Comparison of ENCODE assay signal across 11 mouse cellular contexts in the genomic region with DNA sequence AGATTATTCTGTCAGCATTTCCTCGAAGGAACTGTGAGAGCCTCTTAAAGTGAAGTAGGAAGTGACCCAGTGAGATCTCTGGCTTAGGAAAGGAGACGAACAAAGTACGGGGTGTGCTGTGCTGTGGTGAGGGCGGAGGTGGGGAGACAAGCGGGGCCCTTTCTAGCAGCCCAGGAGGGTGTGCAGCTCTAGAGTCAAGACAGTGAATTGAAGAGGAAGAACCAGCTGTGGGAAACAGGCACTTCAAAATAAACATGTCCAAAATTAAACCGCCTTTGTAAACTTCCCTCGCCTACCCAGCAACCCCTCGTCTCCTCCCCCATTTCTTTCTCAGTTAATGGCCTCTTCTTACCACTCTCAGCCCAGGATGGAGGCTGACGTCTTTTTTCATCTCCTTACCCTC.
A peak's percentile ranks its signal among the peaks of the same experiment; 100 is the strongest.
DNase-seq lines count a peak whose midpoint lies in the region; ATAC-seq and TF ChIP-seq lines count a peak whose summit lies in the region.
"Had no signal": no experiment of that assay in that cellular context is flagged by ENCODE, and none has a peak within 500 bp of the region (broad histone marks: within the 10 kb centered on the region; RNA-seq: fewer than 3 reads in every experiment).

No protein-coding gene starts in this region.

- no peaks in the 10 kb centered on the region for H3K9me3 ChIP-seq in hindbrain, embryonic 10.5 days
- H3K9me3 ChIP-seq in hindbrain, embryonic 16.5 days (ENCODE audit: control insufficient read depth, low read length) = no peaks in the 10 kb centered on the region
- no peaks in the 10 kb centered on the region for H3K9me3 ChIP-seq in midbrain, embryonic 11.5 days (ENCODE audit: control insufficient read depth, low read length)
- no peaks in the 10 kb centered on the region for H3K9me3 ChIP-seq in midbrain, embryonic 13.5 days
- no peaks in the 10 kb centered on the region for H3K9me3 ChIP-seq in limb, embryonic 10.5 days (replicated peaks)
- H3K9me3 ChIP-seq in stomach, postnatal 0 days (ENCODE audit: control insufficient read depth, low read length) = no peaks in the 10 kb centered on the region

- ATAC-seq in hindbrain, embryonic 16.5 days = no peak; the same call in 1 of the 2 replicates
- no peak for ATAC-seq in midbrain, embryonic 11.5 days (ENCODE audit: low FRiP score)
- ATAC-seq in midbrain, embryonic 13.5 days = no peak
- no peak for ATAC-seq in stomach, postnatal 0 days (ENCODE audit: low FRiP score, low TSS enrichment)

- no peak for DNase-seq in hindbrain, embryonic 10.5 days (ENCODE audit: low spot score)
- peak; percentile 73 for DNase-seq in midbrain, embryonic 11.5 days (ENCODE audit: low spot score, missing footprints)
- no peak for DNase-seq in limb, embryonic 10.5 days (ENCODE audit: low spot score)
- no peak for DNase-seq in stomach, postnatal 0 days (ENCODE audit: low spot score)
- DNase-seq in cerebellum, adult 8-10 months = no peak
- DNase-seq in adrenal gland, adult 8-10 months = no peak
- DNase-seq: embryo, embryonic 11 days; thymus, postnatal 36 days had no signal

- no peak for TF ChIP-seq EP300 in stomach, postnatal 0 days (optimal IDR thresholded peaks at IDR 0.05)

- no peaks in the 10 kb centered on the region for H3K27me3 ChIP-seq in hindbrain, embryonic 10.5 days (ENCODE audit: insufficient read depth, poor library complexity, severe bottlenecking)
- H3K27me3 ChIP-seq in hindbrain, embryonic 16.5 days (replicated peaks; ENCODE audit: control insufficient read depth, insufficient read depth, low read length) = no peaks in the 10 kb centered on the region
- H3K27me3 ChIP-seq in midbrain, embryonic 11.5 days (ENCODE audit: control insufficient read depth, insufficient read depth, low read length) = no peaks in the 10 kb centered on the region
- H3K27me3 ChIP-seq in midbrain, embryonic 13.5 days = no peaks in the 10 kb centered on the region
- H3K27me3 ChIP-seq in limb, embryonic 10.5 days (ENCODE audit: low read depth, poor library complexity, severe bottlenecking) = no peaks in the 10 kb centered on the region
- no peaks in the 10 kb centered on the region for H3K27me3 ChIP-seq in stomach, postnatal 0 days (ENCODE audit: control insufficient read depth, insufficient read depth, low read length)

- H3K9ac ChIP-seq in hindbrain, embryonic 16.5 days (ENCODE audit: low read depth, low read length) = no peak overlapping the region
- no peak overlapping the region for H3K9ac ChIP-seq in midbrain, embryonic 11.5 days (ENCODE audit: low read length)
- H3K9ac ChIP-seq in midbrain, embryonic 13.5 days (replicated peaks) = no peak overlapping the region
- no peak overlapping the region for H3K9ac ChIP-seq in stomach, postnatal 0 days (ENCODE audit: low read length)

- 65% methylated on average over 9 of the region's 9 CpGs for WGBS in hindbrain, embryonic 10.5 days
- WGBS in hindbrain, embryonic 16.5 days = 67% methylated on average over 9 of the region's 9 CpGs
- WGBS in midbrain, embryonic 11.5 days = 65% methylated on average over 9 of the region's 9 CpGs
- WGBS in midbrain, embryonic 13.5 days = 71% methylated on average over 9 of the region's 9 CpGs
- WGBS in limb, embryonic 10.5 days = 77% methylated on average over 9 of the region's 9 CpGs
- WGBS in stomach, postnatal 0 days = 24% methylated on average over 9 of the region's 9 CpGs

- no peak for TF ChIP-seq CTCF in stomach, postnatal 0 days (IDR thresholded peaks at IDR 0.05; ENCODE audit: low read depth)

- peaks cover 22% of the 10 kb centered on the region for H3K4me1 ChIP-seq in hindbrain, embryonic 10.5 days (replicated peaks)
- no peaks in the 10 kb centered on the region; the same call in 1 of the 2 replicates for H3K4me1 ChIP-seq in hindbrain, embryonic 16.5 days (ENCODE audit: control insufficient read depth, insufficient read depth, low read depth, low read length)
- no peaks in the 10 kb centered on the region for H3K4me1 ChIP-seq in midbrain, embryonic 11.5 days (ENCODE audit: control insufficient read depth, insufficient read depth, low read length)
- H3K4me1 ChIP-seq in midbrain, embryonic 13.5 days (replicated peaks) = no peaks in the 10 kb centered on the region; the same call in 1 of the 2 replicates
- 0 out of 2 replicates have a peak, but pooled peaks cover 3% of the 10 kb centered on the region for H3K4me1 ChIP-seq in limb, embryonic 10.5 days
- no peaks in the 10 kb centered on the region for H3K4me1 ChIP-seq in stomach, postnatal 0 days (replicated peaks; ENCODE audit: control insufficient read depth, insufficient read depth)

- H3K4me3 ChIP-seq in hindbrain, embryonic 10.5 days = no peak overlapping the region
- no peak overlapping the region for H3K4me3 ChIP-seq in hindbrain, embryonic 16.5 days (ENCODE audit: low read length)
- no peak overlapping the region for H3K4me3 ChIP-seq in midbrain, embryonic 11.5 days (ENCODE audit: low read depth, low read length)
- no peak overlapping the region for H3K4me3 ChIP-seq in midbrain, embryonic 13.5 days (replicated peaks)
- H3K4me3 ChIP-seq in limb, embryonic 10.5 days = no peak overlapping the region
- H3K4me3 ChIP-seq in stomach, postnatal 0 days (ENCODE audit: low read depth, low read length) = no peak overlapping the region

- H3K4me2 ChIP-seq in hindbrain, embryonic 16.5 days (ENCODE audit: low read length) = no peak overlapping the region
- no peak overlapping the region for H3K4me2 ChIP-seq in midbrain, embryonic 11.5 days
- H3K4me2 ChIP-seq in midbrain, embryonic 13.5 days (replicated peaks) = no peak overlapping the region
- H3K4me2 ChIP-seq in stomach, postnatal 0 days (replicated peaks; ENCODE audit: low read depth) = no peak overlapping the region

- no peaks in the 10 kb centered on the region for H3K36me3 ChIP-seq in hindbrain, embryonic 10.5 days
- H3K36me3 ChIP-seq in hindbrain, embryonic 16.5 days (ENCODE audit: control insufficient read depth, insufficient read depth, low read length) = no peaks in the 10 kb centered on the region
- H3K36me3 ChIP-seq in midbrain, embryonic 11.5 days (ENCODE audit: control insufficient read depth, insufficient read depth, low read length) = no peaks in the 10 kb centered on the region
- H3K36me3 ChIP-seq in midbrain, embryonic 13.5 days = no peaks in the 10 kb centered on the region
- no peaks in the 10 kb centered on the region for H3K36me3 ChIP-seq in limb, embryonic 10.5 days
- H3K36me3 ChIP-seq in stomach, postnatal 0 days (ENCODE audit: control insufficient read depth, insufficient read depth, low read length) = 0 out of 2 replicates have a peak, but pooled peaks cover 5% of the 10 kb centered on the region

- H3K27ac ChIP-seq in hindbrain, embryonic 10.5 days = peak overlapping the region; percentile 23
- no peak overlapping the region for H3K27ac ChIP-seq in hindbrain, embryonic 16.5 days (ENCODE audit: low read depth, low read length)
- no peak overlapping the region for H3K27ac ChIP-seq in midbrain, embryonic 11.5 days (ENCODE audit: low read depth, low read length)
- H3K27ac ChIP-seq in midbrain, embryonic 13.5 days = no peak overlapping the region
- 0 out of 2 replicates have a peak overlapping the region, but pooled peaks have one; percentile 14 for H3K27ac ChIP-seq in limb, embryonic 10.5 days
- peak overlapping the region; percentile 37 for H3K27ac ChIP-seq in stomach, postnatal 0 days (replicated peaks)
- H3K27ac ChIP-seq: macrophage had no signal

Comparison
In these comparisons a context has a peak if more than half of its experiments do, and no peak if none do; other contexts are left out.
1. H3K27ac ChIP-seq: peak in hindbrain, embryonic 10.5 days (single experiment), limb, embryonic 10.5 days (single experiment) and stomach, postnatal 0 days (single experiment); none in hindbrain, embryonic 16.5 days (single experiment), midbrain, embryonic 11.5 days (single experiment) and midbrain, embryonic 13.5 days (single experiment).